In genomic region chr15:10714409-10715138, GRCm38 (mm10) we compare ENCODE assay signal across 8 mouse cellular contexts. TPM values are rescaled to one million over a fixed set of nuclear protein-coding genes. Genes with fewer than 3 reads are reported as not detected.
DNase-seq lines count a peak whose midpoint lies in the region; ATAC-seq and TF ChIP-seq lines count a peak whose summit lies in the region.

TSS of gene Rai14 (minus strand) at chr15:10714624.

- peak; percentile 52 for TF ChIP-seq POLR2A in embryonic fibroblast, embryonic 13.5 days (IDR thresholded peaks at IDR 0.05; ENCODE audit: low read depth, low read length)

- no peaks in the 10 kb centered on the region for H3K27me3 ChIP-seq in C2C12 (ENCODE audit: control insufficient read depth, insufficient read depth, insufficient read length)
- H3K27me3 ChIP-seq in heart, embryonic 12.5 days (replicated peaks) = peaks cover 24% of the 10 kb centered on the region
- H3K27me3 ChIP-seq in kidney, embryonic 15.5 days = no peaks in the 10 kb centered on the region
- H3K27me3 ChIP-seq in liver, embryonic 14.5 days (ENCODE audit: control insufficient read depth, insufficient read depth, low read length) = peaks cover 22% of the 10 kb centered on the region
- no peaks in the 10 kb centered on the region for H3K27me3 ChIP-seq in neural tube, embryonic 11.5 days (ENCODE audit: control insufficient read depth, insufficient read depth, low read length)

- peaks cover 45% of the 10 kb centered on the region for H3K79me2 ChIP-seq in C2C12 (ENCODE audit: control insufficient read depth, insufficient read depth)

- H3ac ChIP-seq in C2C12 (ENCODE audit: control insufficient read depth, insufficient read length, low read depth) = peak within 1 kb of the TSS; percentile 97

- peaks cover 42% of the 10 kb centered on the region for H3K79me3 ChIP-seq in C2C12 (ENCODE audit: low read depth)

- H3K36me3 ChIP-seq in C2C12 (ENCODE audit: control insufficient read depth, insufficient read depth) = peaks cover 27% of the 10 kb centered on the region
- H3K36me3 ChIP-seq in heart, embryonic 12.5 days = no peaks in the 10 kb centered on the region
- peaks cover 5% of the 10 kb centered on the region for H3K36me3 ChIP-seq in kidney, embryonic 15.5 days
- no peaks in the 10 kb centered on the region for H3K36me3 ChIP-seq in liver, embryonic 14.5 days (replicated peaks; ENCODE audit: control insufficient read depth, insufficient read depth, low read depth)
- no peaks in the 10 kb centered on the region for H3K36me3 ChIP-seq in neural tube, embryonic 11.5 days (ENCODE audit: control insufficient read depth, insufficient read depth, low read length)

- whole genome bisulfite sequencing in heart, embryonic 12.5 days = under 1% methylated on average over 58 of the region's 68 CpGs
- WGBS in kidney, embryonic 15.5 days = 0% methylated on average over 54 of the region's 68 CpGs
- 0% methylated on average over 53 of the region's 68 CpGs for WGBS in liver, embryonic 14.5 days (ENCODE audit: insufficient replicate concordance)
- under 1% methylated on average over 52 of the region's 68 CpGs for WGBS in neural tube, embryonic 11.5 days

- peak within 1 kb of the TSS; percentile 96 for H3K4me3 ChIP-seq in C2C12 (ENCODE audit: insufficient read depth, poor library complexity, severe bottlenecking)
- H3K4me3 ChIP-seq in embryonic fibroblast, embryonic 13.5 days (ENCODE audit: insufficient read depth, low read length) = peak within 1 kb of the TSS; percentile 83
- peak within 1 kb of the TSS; percentile 74 for H3K4me3 ChIP-seq in heart, embryonic 12.5 days
- peak within 1 kb of the TSS; percentile 70 for H3K4me3 ChIP-seq in kidney, embryonic 15.5 days (replicated peaks)
- H3K4me3 ChIP-seq in liver, embryonic 14.5 days (ENCODE audit: insufficient read depth in 1 of 2, low read depth in 2 of 2, low read length in 2 of 2) = peak within 1 kb of the TSS; percentile 57 to 62
- H3K4me3 ChIP-seq in neural tube, embryonic 11.5 days (ENCODE audit: low read depth, low read length) = peak within 1 kb of the TSS; percentile 80

- H3K4me1 ChIP-seq in embryonic fibroblast, embryonic 13.5 days (ENCODE audit: control insufficient read depth, insufficient read depth, low read length) = peaks cover 5% of the 10 kb centered on the region
- H3K4me1 ChIP-seq in heart, embryonic 12.5 days (replicated peaks) = peaks cover 4% of the 10 kb centered on the region; the same call in 1 of the 2 replicates
- peaks cover 44% of the 10 kb centered on the region for H3K4me1 ChIP-seq in kidney, embryonic 15.5 days
- H3K4me1 ChIP-seq in liver, embryonic 14.5 days (replicated peaks; ENCODE audit: control insufficient read depth in 2 of 2, insufficient read depth in 2 of 2, low read length in 1 of 2) = no peaks in the 10 kb centered on the region
- H3K4me1 ChIP-seq in neural tube, embryonic 11.5 days (ENCODE audit: control insufficient read depth, insufficient read depth, low read length) = peaks cover 18% of the 10 kb centered on the region

- no peak for TF ChIP-seq EP300 in liver, embryonic 14.5 days (IDR thresholded peaks at IDR 0.05; ENCODE audit: low read depth)

- peak; percentile 85 for ATAC-seq in heart, embryonic 12.5 days (ENCODE audit: insufficient number of reproducible peaks, low FRiP score)
- ATAC-seq in kidney, embryonic 15.5 days (replicated peaks; ENCODE audit: low FRiP score) = peak; percentile 84
- peak; percentile 82 for ATAC-seq in liver, embryonic 14.5 days (ENCODE audit: insufficient read depth)
- ATAC-seq in neural tube, embryonic 11.5 days (ENCODE audit: insufficient read depth, low FRiP score, low TSS enrichment) = peak; percentile 75

- DNase-seq in adrenal gland, postnatal 4 days (ENCODE audit: low spot score in 2 of 2) = peak; percentile 42 to 48
- DNase-seq in liver, embryonic 14.5 days (ENCODE audit: low read depth in 3 of 3, low spot score in 3 of 3) = peak in 1 of 3 experiments; percentile 24
- peak; percentile 84 for DNase-seq in neural tube, embryonic 11.5 days (ENCODE audit: low spot score)
- DNase-seq in thymus, postnatal 14 days = peak; percentile 8

- peak within 1 kb of the TSS; percentile 94 for H3K4me2 ChIP-seq in heart, embryonic 12.5 days
- H3K4me2 ChIP-seq in kidney, embryonic 15.5 days = peak within 1 kb of the TSS; percentile 92
- peak within 1 kb of the TSS; percentile 65 for H3K4me2 ChIP-seq in liver, embryonic 14.5 days (ENCODE audit: low read depth)
- peak within 1 kb of the TSS; percentile 82 for H3K4me2 ChIP-seq in neural tube, embryonic 11.5 days (ENCODE audit: low read depth)

- peaks cover 5% of the 10 kb centered on the region for H3K9me3 ChIP-seq in heart, embryonic 12.5 days (replicated peaks)
- no peaks in the 10 kb centered on the region for H3K9me3 ChIP-seq in kidney, embryonic 15.5 days (replicated peaks)
- no peaks in the 10 kb centered on the region for H3K9me3 ChIP-seq in liver, embryonic 14.5 days (ENCODE audit: control insufficient read depth, low read length)
- no peaks in the 10 kb centered on the region for H3K9me3 ChIP-seq in neural tube, embryonic 11.5 days (ENCODE audit: control insufficient read depth, low read length)

- TF ChIP-seq CTCF in C2C12 (IDR thresholded peaks at IDR 0.05; ENCODE audit: control insufficient read depth, insufficient read depth, insufficient read length) = peak; percentile 26
- no peak for TF ChIP-seq CTCF in embryonic fibroblast, embryonic 13.5 days (IDR thresholded peaks at IDR 0.05; ENCODE audit: borderline replicate concordance, insufficient read depth, low read length)
- TF ChIP-seq CTCF in liver, embryonic 14.5 days (IDR thresholded peaks at IDR 0.05; ENCODE audit: low read depth) = no peak

- H3K27ac ChIP-seq in embryonic fibroblast, embryonic 13.5 days (ENCODE audit: insufficient read depth, low read length) = peak within 1 kb of the TSS; percentile 92
- H3K27ac ChIP-seq in heart, embryonic 12.5 days (ENCODE audit: poor library complexity, severe bottlenecking) = peak within 1 kb of the TSS; percentile 73
- H3K27ac ChIP-seq in kidney, embryonic 15.5 days = peak within 1 kb of the TSS; percentile 98
- H3K27ac ChIP-seq in liver, embryonic 14.5 days = no peak within 1 kb of the TSS
- peak within 1 kb of the TSS; percentile 82 for H3K27ac ChIP-seq in neural tube, embryonic 11.5 days (ENCODE audit: low read depth, low read length)

- peak within 1 kb of the TSS; percentile 82 for H3K9ac ChIP-seq in heart, embryonic 12.5 days
- peak within 1 kb of the TSS; percentile 91 for H3K9ac ChIP-seq in kidney, embryonic 15.5 days
- H3K9ac ChIP-seq in liver, embryonic 14.5 days (replicated peaks) = peak within 1 kb of the TSS; percentile 40
- H3K9ac ChIP-seq in neural tube, embryonic 11.5 days (ENCODE audit: low read length) = peak within 1 kb of the TSS; percentile 91

TF ChIP-seq in C2C12, 6 proteins besides CTCF, POLR2A, EP300 and RAD21:
- TF ChIP-seq MAX (IDR thresholded peaks at IDR 0.05) (peak; percentile 89), MYOD1 (IDR thresholded peaks at IDR 0.05; ENCODE audit: control insufficient read depth, insufficient read length, low read depth) (no peak), CEBPB (IDR thresholded peaks at IDR 0.05; ENCODE audit: low read depth) (no peak), FOSL1 (IDR thresholded peaks at IDR 0.05; ENCODE audit: insufficient read depth, low read length, poor library complexity, severe bottlenecking) (no peak), USF1 (IDR thresholded peaks at IDR 0.05; ENCODE audit: low read depth) (peak; percentile 72)

RNA-seq across cellular contexts. Expression of gene Rai14, which starts in this region (rescaled TPM):
- 55.1 TPM for polyA plus RNA-seq in C2C12 (2012; fragmentation: generic; extraction: Trizol)
- total RNA-seq in adrenal gland, postnatal 4 days (2021) = 10 to 100 TPM; 35.1 to 40.6 TPM
- polyA plus RNA-seq in embryonic fibroblast, embryonic 13.5 days (2011; ENCODE audit: insufficient read length, low read depth, missing spikeins) = 134 and 136 TPM in 2 replicates
- 25.6 and 27.5 TPM in 2 replicates for polyA plus RNA-seq in heart, embryonic 12.5 days (2016; fragmentation: Nextera tagmentation; extraction: Ambion mirVana)
- polyA plus RNA-seq in kidney, embryonic 15.5 days (2015; fragmentation: Nextera tagmentation; extraction: Ambion mirVana) = 66.4 and 67.8 TPM in 2 replicates
- 2.0 and 2.9 TPM in 2 replicates for polyA plus RNA-seq in liver, embryonic 14.5 days (2012; rRNA removed)
- polyA plus RNA-seq in liver, embryonic 14.5 days (2014; fragmentation: Nextera tagmentation; extraction: Ambion mirVana) = 3.5 and 3.7 TPM in 2 replicates
- polyA plus RNA-seq in neural tube, embryonic 11.5 days (2014; fragmentation: Nextera tagmentation; extraction: Ambion mirVana) = 84.2 and 87.0 TPM in 2 replicates

Comparison
In these comparisons a context has a peak if more than half of its experiments do, and no peak if none do; other contexts are left out.
1. H3K9ac ChIP-seq: peak in every context shown above with its lines; median percentile 91 in kidney, embryonic 15.5 days; 91 in neural tube, embryonic 11.5 days; 82 in heart, embryonic 12.5 days; 40 in liver, embryonic 14.5 days.